Mouse (Mus musculus) liver, embryonic 14.5 days (tissue): ENCODE data around the gene Tmem33. TPM values are rescaled to one million over a fixed set of nuclear protein-coding genes. Genes with fewer than 3 reads are reported as not detected.
A peak's percentile ranks its signal among the peaks of the same experiment; 100 is the strongest.

Experiments used
- ATAC-seq: fragments of 200-750 bp; cut with Nextera tagmentation; 2 replicates; pipeline ENCODE4 v1.8.0; 2017; ENCODE audit warnings: moderate number of reproducible peaks, mild to moderate bottlenecking, moderate library complexity; ENCODE audit not compliant: insufficient read depth
- DNase-seq, 3 experiments: peaks; one replicate each; pipeline ENCODE4 v3.0.0-alpha.2; 2012 to 2013; ENCODE audit warnings: low read depth in 3 of 3, low spot score in 3 of 3
- H3K27ac ChIP-seq: fragments of 300-500 bp; sonication (generic); 2 replicates; pipeline ENCODE4 v1.5.1; 2014; ENCODE audit warnings: moderate library complexity, mild to moderate bottlenecking, control low read depth, inconsistent platforms
- H3K27me3 ChIP-seq: fragments of 300-500 bp; sonication (generic); 2 replicates; pipeline ENCODE4 v1.6.1; 2014; ENCODE audit warnings: mild to moderate bottlenecking, low read length, moderate library complexity; ENCODE audit not compliant: control insufficient read depth, insufficient read depth
- H3K36me3 ChIP-seq: fragments of 300-500 bp; sonication (generic); replicated peaks from 2 replicates; pipeline ENCODE4 v1.6.1; 2014; ENCODE audit warnings: low read depth; ENCODE audit not compliant: control insufficient read depth, insufficient read depth
- H3K4me1 ChIP-seq, 2 experiments: fragments of 200-500 bp in 1 of 2; fragments of 300-500 bp in 1 of 2; sonication (generic) in 1 of 2; replicated peaks; 2 replicates each; pipeline ENCODE4 v1.6.1; 2012 to 2014; ENCODE audit warnings: antibody characterized with exemption in 1 of 2, inconsistent platforms in 1 of 2, low read length in 1 of 2; ENCODE audit not compliant: control insufficient read depth in 2 of 2, insufficient read depth in 2 of 2
- H3K4me2 ChIP-seq: fragments of 300-500 bp; sonication (generic); 2 replicates; pipeline ENCODE4 v1.6.1; 2014; ENCODE audit warnings: low read depth, mild to moderate bottlenecking, control low read depth, moderate library complexity
- H3K4me3 ChIP-seq, 2 experiments: fragments of 200-500 bp in 1 of 2; fragments of 300-500 bp in 1 of 2; sonication (generic) in 1 of 2; 2 replicates each; pipeline ENCODE4 v1.5.1; 2012 to 2014; ENCODE audit warnings: low read depth in 2 of 2, low read length in 2 of 2, mild to moderate bottlenecking in 2 of 2, control low read depth in 1 of 2, inconsistent platforms in 1 of 2, moderate library complexity in 1 of 2; ENCODE audit not compliant: insufficient read depth in 1 of 2
- H3K9ac ChIP-seq: fragments of 300-500 bp; sonication (generic); replicated peaks from 2 replicates; pipeline ENCODE4 v1.6.1; 2014; ENCODE audit warnings: mild to moderate bottlenecking, control low read depth, moderate library complexity
- H3K9me3 ChIP-seq: fragments of 300-500 bp; sonication (generic); 2 replicates; pipeline ENCODE4 v1.6.1; 2016; ENCODE audit warnings: low read length, mixed read lengths; ENCODE audit not compliant: control insufficient read depth
- CTCF ChIP-seq: IDR thresholded peaks from 2 replicates; pipeline ENCODE4 v1.5.1; 2016; ENCODE audit warnings: antibody characterized with exemption, low read depth, control low read depth
- EP300 ChIP-seq: IDR thresholded peaks from 2 replicates; pipeline ENCODE4 v1.6.1; 2016; ENCODE audit warnings: antibody characterized with exemption, low read depth
- WGBS: fragments of 180-500 bp; shearing (Covaris S2); extraction: QIAGEN DNeasy Blood & Tissue Kit; methylation state at CpG from one replicate; pipeline ENCODE4 v1.1.7; 2014; ENCODE audit not compliant: insufficient replicate concordance; 5-methylcytosine and 5-hydroxymethylcytosine counted together
- polyA plus RNA-seq, 2 experiments: library from polyadenylated mRNA; depleted of rRNA in 1 of 2; stranded (reverse) in 1 of 2; unstranded in 1 of 2; fragments of >200 nt; fragmentation: Nextera tagmentation in 1 of 2; extraction: Ambion mirVana in 1 of 2; gene quantifications; 2 replicates each; pipeline versions ENCODE4 v1.2.1 to v1.2.3; 2012 to 2014

The Tmem33 gene
- polyA plus RNA-seq, 2 experiments, result 45.3 to 83.7 TPM

- Histone ChIP-seq H3K4me3 (no peak overlapping the region), H3K9me3 (no peaks in the 10 kb centered on the region), H3K27me3 (no peaks in the 10 kb centered on the region), H3K36me3 (peaks cover 48% of the 10 kb centered on the region), H3K9ac (no peak overlapping the region), H3K4me2 (no peak overlapping the region), H3K27ac (no peak overlapping the region), H3K4me1 (peaks cover 0 to 4% of the 10 kb centered on the region in 2 experiments; a peak in 1 of 4 replicates)
- TF ChIP-seq CTCF (no peak), EP300 (no peak)
- ATAC-seq (0 out of 2 replicates have a peak, but pooled peaks have one; percentile 11), DNase-seq (no peak)
- WGBS, result 87% methylated on average over 8 of the region's 8 CpGs
Measured at GRCm38 (mm10) chr5:67269309-67269708, 8.9 kb downstream of the Tmem33 start.

DNA sequence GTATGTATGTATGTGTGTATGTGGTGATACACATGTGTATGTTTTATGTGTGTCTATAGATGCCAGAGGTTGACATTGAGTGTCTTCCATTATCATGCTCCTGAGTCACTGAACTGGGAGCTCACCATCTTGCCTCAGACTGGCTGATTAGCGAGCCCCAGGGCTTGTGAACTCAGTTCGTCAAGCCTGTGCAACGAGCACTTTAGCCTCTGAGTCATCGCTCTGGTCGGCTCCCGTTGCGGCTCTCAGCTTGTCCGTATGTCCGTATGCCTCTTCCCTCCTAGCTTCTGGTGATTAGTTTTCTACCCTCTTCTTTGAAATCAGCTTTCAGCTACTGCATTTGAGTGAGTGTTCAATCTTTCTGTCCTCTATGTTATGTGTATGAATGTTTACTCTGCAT is 19.0 kb downstream of the Tmem33 start:
- WGBS, result 81% methylated on average over 9 of the region's 9 CpGs
- H3K27ac ChIP-seq, result peak overlapping the region; percentile 86
- no peak overlapping the region for H3K9ac ChIP-seq
- TF ChIP-seq CTCF (no peak), EP300 (no peak)
- DNase-seq, result peak in 1 of 3 experiments; percentile 26
- no peak overlapping the region for H3K4me3 ChIP-seq
- H3K36me3 ChIP-seq, result peaks cover 35% of the 10 kb centered on the region
- peak; percentile 31 for ATAC-seq
- H3K27me3 ChIP-seq, result no peaks in the 10 kb centered on the region
- peaks cover 33 to 34% of the 10 kb centered on the region in 2 experiments for H3K4me1 ChIP-seq
- H3K4me2 ChIP-seq, result peak overlapping the region; percentile 69
- H3K9me3 ChIP-seq, result no peaks in the 10 kb centered on the region

DNA sequence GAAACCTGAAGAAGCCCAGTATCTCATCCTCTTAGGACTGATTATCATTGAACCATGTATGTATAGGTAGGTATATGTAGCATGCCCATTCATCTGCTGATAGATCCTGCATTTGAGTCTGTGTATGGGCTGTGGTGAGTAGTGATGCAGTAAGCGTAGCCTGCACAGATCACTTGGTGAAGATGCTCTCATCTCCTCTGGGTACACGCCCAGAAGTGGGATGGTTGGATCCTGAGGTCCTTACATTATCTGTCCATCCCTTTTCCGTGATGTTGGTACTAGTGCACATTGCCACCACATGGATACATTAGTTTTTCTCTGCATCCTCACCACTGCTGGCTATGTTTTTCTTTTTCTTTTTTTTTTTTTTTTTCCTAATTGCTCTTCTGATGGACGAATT is 19.5 kb downstream of the Tmem33 start:
- ATAC-seq (peak; percentile 86), DNase-seq (peak in 2 of 3 experiments; percentile 52 to 58)
- Histone ChIP-seq H3K27me3 (no peaks in the 10 kb centered on the region), H3K4me1 (peaks cover 33 to 34% of the 10 kb centered on the region in 2 experiments), H3K27ac (peak overlapping the region; percentile 86), H3K4me2 (peak overlapping the region; percentile 69), H3K36me3 (peaks cover 39% of the 10 kb centered on the region), H3K9ac (peak overlapping the region; percentile 63; the same call in 1 of the 2 replicates), H3K4me3 (no peak overlapping the region; a peak in 1 of 4 replicates), H3K9me3 (no peaks in the 10 kb centered on the region)
- TF ChIP-seq CTCF (0 out of 2 replicates have a peak, but pooled peaks have one; percentile 2), EP300 (no peak)
- WGBS, result 48% methylated on average over 4 of the region's 4 CpGs

- H3K4me2 ChIP-seq, result peak overlapping the region; percentile 69
- no peaks in the 10 kb centered on the region for H3K9me3 ChIP-seq
- H3K4me3 ChIP-seq, result peak overlapping the region in 1 of 2 experiments; percentile 28; a peak in 3 of 4 replicates
- H3K4me1 ChIP-seq, result peaks cover 33 to 34% of the 10 kb centered on the region in 2 experiments
- WGBS, result 37% methylated on average over 4 of the region's 4 CpGs
- H3K27me3 ChIP-seq, result no peaks in the 10 kb centered on the region
- H3K9ac ChIP-seq, result peak overlapping the region; percentile 63
- TF ChIP-seq EP300 (peak; percentile 100), CTCF (no peak)
- DNase-seq (peak; percentile 78 to 85 (median 85)), ATAC-seq (peak; percentile 95)
- peak overlapping the region; percentile 86 for H3K27ac ChIP-seq
- H3K36me3 ChIP-seq, result peaks cover 44% of the 10 kb centered on the region
Measured at GRCm38 (mm10) chr5:67280400-67280799, 20.0 kb downstream of the Tmem33 start.

DNA sequence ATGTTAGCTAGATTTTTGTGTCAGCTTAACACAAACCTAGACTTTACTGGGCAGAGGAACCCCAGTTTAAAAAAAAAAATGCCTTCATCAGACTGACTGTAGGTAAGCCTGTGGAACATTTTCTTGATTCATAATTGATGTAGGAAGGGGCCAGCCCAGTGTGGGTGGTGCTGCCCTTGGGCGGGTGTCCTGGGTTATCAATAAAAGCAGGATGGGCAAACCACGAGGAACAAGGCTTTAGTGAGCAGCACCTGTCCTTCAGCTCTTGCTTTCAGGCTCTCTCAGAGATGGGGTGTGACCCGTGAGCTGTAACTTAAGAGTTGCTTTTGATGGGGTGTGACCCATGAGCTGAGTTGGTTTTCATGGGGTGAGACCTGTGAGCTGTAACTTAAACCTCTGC is 34.7 kb downstream of the Tmem33 start:
- Histone ChIP-seq H3K4me2 (peak overlapping the region; percentile 44), H3K9ac (0 out of 2 replicates have a peak overlapping the region, but pooled peaks have one; percentile 4), H3K9me3 (no peaks in the 10 kb centered on the region), H3K27me3 (no peaks in the 10 kb centered on the region), H3K4me3 (no peak overlapping the region), H3K27ac (peak overlapping the region; percentile 45), H3K36me3 (peaks cover 18% of the 10 kb centered on the region), H3K4me1 (peaks cover 13 to 15% of the 10 kb centered on the region in 2 experiments)
- no peak for TF ChIP-seq CTCF
- no peak for TF ChIP-seq EP300
- peak; percentile 57 to 68 (median 68) for DNase-seq
- peak; percentile 83 for ATAC-seq
- WGBS, result 17% methylated on average over 3 of the region's 3 CpGs
